Mouse (Mus musculus) stomach, postnatal 0 days (tissue): ENCODE measurements around the gene Gm11213.

Experiments used
- CTCF ChIP-seq: IDR thresholded peaks from 2 replicates; pipeline ENCODE4 v1.5.1; 2016; ENCODE audit warnings: antibody characterized with exemption, low read depth, mild to moderate bottlenecking, moderate library complexity
- EP300 ChIP-seq: optimal IDR thresholded peaks from 2 replicates; pipeline ENCODE3; 2016; ENCODE audit warnings: antibody characterized with exemption

DNA sequence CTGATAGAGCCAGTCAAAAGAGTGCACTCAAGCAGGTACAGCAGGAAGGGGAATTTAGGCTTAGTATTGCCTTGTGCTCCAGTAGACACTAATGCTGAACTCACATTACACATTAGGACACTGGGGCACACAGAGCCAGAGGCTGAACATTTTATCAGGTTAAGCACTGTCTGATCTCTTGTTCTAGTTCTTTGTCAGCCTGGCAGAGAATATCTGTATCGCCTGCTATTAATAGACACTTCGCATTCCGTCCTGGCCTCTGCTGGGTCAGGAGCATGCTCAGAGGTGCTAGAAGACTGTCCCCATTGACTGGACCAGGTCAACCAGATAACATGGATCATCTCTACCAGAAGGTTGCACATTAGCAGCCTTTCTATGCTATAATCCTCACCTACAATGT is 484 bp upstream of the Gm11213 start:
- TF ChIP-seq EP300 (no peak), CTCF (no peak)
